Mouse (Mus musculus) ES-E14 (cell line): ENCODE results near the gene Prr5l. TPM values are rescaled to one million over a fixed set of nuclear protein-coding genes. Genes with fewer than 3 reads are reported as not detected.
A peak's percentile ranks its signal among the peaks of the same experiment; 100 is the strongest.

Experiments
- DNase-seq: peaks from one replicate; pipeline ENCODE4 v3.0.0-alpha.2; 2013; ENCODE audit warnings: low read depth, low spot score
- H3K27ac ChIP-seq: 2 replicates; pipeline ENCODE4 v1.5.1; 2012; ENCODE audit warnings: low read depth, mild to moderate bottlenecking, low read length, moderate library complexity, mixed read lengths; ENCODE audit not compliant: poor library complexity, insufficient read depth, severe bottlenecking
- H3K36me3 ChIP-seq: 2 replicates; pipeline ENCODE4 v1.6.1; 2012; ENCODE audit warnings: mild to moderate bottlenecking, low read length, moderate library complexity, mixed read lengths; ENCODE audit not compliant: control insufficient read depth, poor library complexity, insufficient read depth, severe bottlenecking
- H3K4me1 ChIP-seq, 2 experiments: fragments of 150-350 bp in 1 of 2; sonication (generic) in 1 of 2; 2 replicates each; pipeline ENCODE4 v1.6.1; 2012; ENCODE audit warnings: low read length in 2 of 2, mild to moderate bottlenecking in 1 of 2, mixed read lengths in 1 of 2; ENCODE audit not compliant: control insufficient read depth in 2 of 2, insufficient read depth in 2 of 2, poor library complexity in 1 of 2
- H3K4me3 ChIP-seq, 2 experiments: fragments of 150-350 bp in 1 of 2; sonication (generic) in 1 of 2; 2 replicates each; pipeline ENCODE4 v1.5.1; 2012; ENCODE audit warnings: low read length in 2 of 2, low read depth in 1 of 2, mild to moderate bottlenecking in 1 of 2, mixed read lengths in 1 of 2; ENCODE audit not compliant: insufficient read depth in 1 of 2, poor library complexity in 1 of 2, severe bottlenecking in 1 of 2
- H3K9ac ChIP-seq: 2 replicates; pipeline ENCODE4 v1.6.1; 2012; ENCODE audit warnings: low read depth, mild to moderate bottlenecking, low read length, mixed read lengths; ENCODE audit not compliant: poor library complexity, insufficient read depth, severe bottlenecking
- H3K9me3 ChIP-seq: fragments of 150-350 bp; sonication (generic); 2 replicates; pipeline ENCODE4 v1.6.1; 2012; ENCODE audit warnings: low read depth, mild to moderate bottlenecking, low read length; ENCODE audit not compliant: control insufficient read depth, insufficient read depth
- CHD2 ChIP-seq: IDR thresholded peaks from 2 replicates; pipeline ENCODE4 v1.6.1; 2014; ENCODE audit warnings: mild to moderate bottlenecking, low read depth, low read length, inconsistent platforms
- HCFC1 ChIP-seq: IDR thresholded peaks from 2 replicates; pipeline ENCODE4 v1.6.1; 2012; ENCODE audit warnings: low read length, inconsistent platforms, borderline replicate concordance; ENCODE audit not compliant: insufficient read depth
- MAFK ChIP-seq: IDR thresholded peaks from 2 replicates; pipeline ENCODE4 v1.6.1; 2014; ENCODE audit warnings: mild to moderate bottlenecking, low read depth, low read length, inconsistent platforms; ENCODE audit not compliant: insufficient read depth
- ZC3H11A ChIP-seq: IDR thresholded peaks from 2 replicates; pipeline ENCODE4 v1.6.1; 2012; ENCODE audit warnings: low read depth, mild to moderate bottlenecking, inconsistent platforms, low read length, borderline replicate concordance
- ZNF384 ChIP-seq: IDR thresholded peaks from 2 replicates; pipeline ENCODE4 v1.6.1; 2012; ENCODE audit warnings: low read depth, low read length, inconsistent platforms
- in situ Hi-C, 2 experiments: fragments of 600-800 bp; cut with MboI; formaldehyde crosslinking; loops; one replicate each; pipeline ENCODE4 v1.15.1; 2025; ENCODE audit warnings: low sequenced_read_pairs in 2 of 2, inconsistent platforms in 1 of 2; ENCODE audit not compliant: unreplicated experiment in 2 of 2
- total RNA-seq: library from RNA; depleted of rRNA; stranded (reverse); fragments of 300-350 nt; gene quantifications from 2 replicates; pipeline ENCODE4 v1.2.3, GENCODE M21; 2012

The Prr5l gene
- total RNA-seq, 1 experiment = 4.5 TPM

DNA sequence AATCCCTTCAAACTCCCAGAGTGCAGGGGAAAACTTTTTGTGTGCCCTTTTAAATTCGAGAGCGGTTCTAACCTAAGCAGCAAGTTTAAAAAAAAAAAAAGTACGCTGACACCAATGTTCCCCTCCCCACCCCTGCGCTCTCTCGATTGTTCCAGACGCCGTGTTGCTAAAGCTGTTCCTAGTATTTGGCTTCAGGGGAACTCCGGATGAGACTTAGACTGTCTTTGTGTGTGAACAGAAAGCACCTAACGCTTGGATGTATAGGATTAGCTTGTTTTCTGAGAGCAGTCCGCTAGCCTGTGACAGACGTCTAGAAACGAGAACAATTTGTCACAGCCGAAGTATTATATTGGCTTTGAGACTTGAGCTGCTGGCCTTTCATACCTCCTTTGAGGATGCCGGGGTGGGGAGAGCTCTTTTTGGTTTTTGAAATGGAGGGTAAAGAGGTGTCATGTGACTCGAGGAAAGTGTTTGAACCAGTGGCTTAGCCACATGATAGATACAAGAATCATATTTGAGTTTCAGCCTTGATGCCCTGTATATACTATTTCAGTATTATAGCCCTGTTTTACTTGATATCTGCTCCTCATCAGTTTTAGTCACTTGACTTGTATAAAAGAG lies 203.6 kb downstream of the Prr5l start:
- Histone ChIP-seq H3K27ac (no peak overlapping the region), H3K9ac (peak overlapping the region; percentile 54; the same call in 1 of the 2 replicates), H3K36me3 (no peaks in the 10 kb centered on the region), H3K4me1 (no peaks in the 10 kb centered on the region), H3K4me3 (peak overlapping the region; percentile 93 to 95), H3K9me3 (no peaks in the 10 kb centered on the region)
- in situ Hi-C loops = no loop called here
- TF ChIP-seq CHD2 (no peak), ZC3H11A (no peak), ZNF384 (peak; percentile 74; the same call in 1 of the 2 replicates), MAFK (no peak), HCFC1 (no peak)
- DNase-seq = no peak

GRCm38 (mm10) chr2:101678236-101679021 lies 204.4 kb downstream of the Prr5l start, which contains the start of gene Traf6:
Gene Traf6 (plus strand): TSS chr2:101678429.
- no peak within 1 kb of the TSS for H3K27ac ChIP-seq

GRCm38 (mm10) chr2:101673547-101673946 lies 209.3 kb downstream of the Prr5l start:
- no peak overlapping the region for H3K4me3 ChIP-seq
- no peaks in the 10 kb centered on the region for H3K36me3 ChIP-seq
- H3K4me1 ChIP-seq = no peaks in the 10 kb centered on the region; a peak in 1 of 4 replicates
- in situ Hi-C loops = no loop called here
- H3K9me3 ChIP-seq = no peaks in the 10 kb centered on the region
- TF ChIP-seq HCFC1 (no peak), CHD2 (no peak), ZNF384 (no peak), ZC3H11A (no peak), MAFK (no peak)
- H3K9ac ChIP-seq = no peak overlapping the region
- no peak overlapping the region for H3K27ac ChIP-seq
- no peak for DNase-seq

More at GRCm38 (mm10) chr2:101678236-101679021, 204.4 kb downstream of the Prr5l start, which contains the start of gene Traf6:
- peak within 1 kb of the TSS; percentile 93 to 95 for H3K4me3 ChIP-seq
- no peaks in the 10 kb centered on the region for H3K36me3 ChIP-seq
- TF ChIP-seq HCFC1 (peak; percentile 56; the same call in 1 of the 2 replicates), CHD2 (no peak), ZNF384 (no peak), MAFK (no peak), ZC3H11A (no peak)
- H3K9me3 ChIP-seq = no peaks in the 10 kb centered on the region
- peak; percentile 60 for DNase-seq
- H3K9ac ChIP-seq = peak within 1 kb of the TSS; percentile 94
- H3K4me1 ChIP-seq = no peaks in the 10 kb centered on the region
- in situ Hi-C loops = no loop called here

- no peak for TF ChIP-seq MAFK
- no peak for TF ChIP-seq CHD2
- no peak for TF ChIP-seq ZNF384
- TF ChIP-seq ZC3H11A = no peak
- TF ChIP-seq HCFC1 = no peak
- peaks cover 2 to 9% of the 10 kb centered on the region in 2 experiments; a peak in 2 of 4 replicates for H3K4me1 ChIP-seq
These were observed 214.1 kb downstream of the Prr5l start for GRCm38 (mm10) chr2:101668751-101669150.

More at GRCm38 (mm10) chr2:101668751-101669150, 214.1 kb downstream of the Prr5l start:
- Histone ChIP-seq H3K36me3 (no peaks in the 10 kb centered on the region), H3K9me3 (no peaks in the 10 kb centered on the region), H3K4me3 (no peak overlapping the region), H3K9ac (no peak overlapping the region), H3K27ac (no peak overlapping the region)
- in situ Hi-C loops = no loop called here
- DNase-seq = no peak
